9 mouse cellular contexts compared by ENCODE assay signal in genomic region chr11:95432194-95432593, GRCm38 (mm10). TPM values are rescaled to one million over a fixed set of nuclear protein-coding genes. Genes with fewer than 3 reads are reported as not detected.
DNase-seq lines count a peak whose midpoint lies in the region; ATAC-seq and TF ChIP-seq lines count a peak whose summit lies in the region.
"Had no signal": no experiment of that assay in that cellular context is flagged by ENCODE, and none has a peak within 500 bp of the region (broad histone marks: within the 10 kb centered on the region; RNA-seq: fewer than 3 reads in every experiment).

No protein-coding gene starts in this region.

- peaks cover 37% of the 10 kb centered on the region for H3K4me1 ChIP-seq in heart, postnatal 0 days (ENCODE audit: control insufficient read depth, insufficient read depth)
- H3K4me1 ChIP-seq in E14TG2a.4 (replicated peaks; ENCODE audit: low read depth, low read length): no peaks in the 10 kb centered on the region; the same call in 1 of the 2 replicates
- H3K4me1 ChIP-seq: hindbrain, embryonic 15.5 days had no signal

- no peaks in the 10 kb centered on the region for H3K36me3 ChIP-seq in heart, postnatal 0 days (replicated peaks; ENCODE audit: control insufficient read depth, insufficient read depth, low read length)
- peaks cover 13% of the 10 kb centered on the region; the same call in 1 of the 2 replicates for H3K36me3 ChIP-seq in E14TG2a.4 (ENCODE audit: insufficient read depth, low read length)
- H3K36me3 ChIP-seq: hindbrain, embryonic 15.5 days had no signal

- H3K27me3 ChIP-seq in heart, postnatal 0 days (ENCODE audit: control insufficient read depth, insufficient read depth, low read length): no peaks in the 10 kb centered on the region
- no peaks in the 10 kb centered on the region for H3K27me3 ChIP-seq in E14TG2a.4 (ENCODE audit: insufficient read depth, low read length)
- H3K27me3 ChIP-seq: hindbrain, embryonic 15.5 days had no signal

- intact Hi-C loops in gastrocnemius, postnatal 36 days (cut with DNase I): no loop called here

- no peak for TF ChIP-seq EP300 in heart, postnatal 0 days (IDR thresholded peaks at IDR 0.05; ENCODE audit: low read depth)

- H3K27ac ChIP-seq in heart, postnatal 0 days (ENCODE audit: low read depth): no peak overlapping the region
- H3K27ac ChIP-seq: hindbrain, embryonic 15.5 days had no signal

- no peak overlapping the region for H3K4me2 ChIP-seq in heart, postnatal 0 days (ENCODE audit: low read depth, low read length)
- H3K4me2 ChIP-seq: hindbrain, embryonic 15.5 days had no signal

- ATAC-seq in heart, postnatal 0 days (ENCODE audit: insufficient read depth, low read depth): no peak

- no peak for DNase-seq in heart, postnatal 0 days (ENCODE audit: low spot score)
- no peak for DNase-seq in heart, adult 8-10 months (ENCODE audit: low spot score)
- peak; percentile 20 for DNase-seq in brain, embryonic 14.5 days (ENCODE audit: low read depth)
- peak; percentile 46 for DNase-seq in lung, postnatal 25 days (ENCODE audit: low spot score)
- peak; percentile 45 to 46 for DNase-seq in thymus, postnatal 36 days
- DNase-seq in layer of hippocampus, adult 9-10 months (ENCODE audit: low spot score): no peak
- no peak for DNase-seq in gastrocnemius, postnatal 36 days

- 96% methylated on average over 2 of the region's 2 CpGs for WGBS in heart, postnatal 0 days

- no peaks in the 10 kb centered on the region for H3K9me3 ChIP-seq in heart, postnatal 0 days (replicated peaks; ENCODE audit: control insufficient read depth, low read length)
- H3K9me3 ChIP-seq in E14TG2a.4 (ENCODE audit: low read length): no peaks in the 10 kb centered on the region
- H3K9me3 ChIP-seq: hindbrain, embryonic 15.5 days had no signal

- TF ChIP-seq CTCF in heart, postnatal 0 days (IDR thresholded peaks at IDR 0.05; ENCODE audit: low read depth): peak; percentile 49
- TF ChIP-seq CTCF in E14TG2a.4 (conservative IDR thresholded peaks at IDR 0.05; ENCODE audit: low read length): peak; percentile 91
- peak; percentile 50; the same call in 1 of the 2 replicates for TF ChIP-seq CTCF in brain, embryonic 14.5 days (IDR thresholded peaks at IDR 0.05; ENCODE audit: borderline replicate concordance, extremely low read depth, insufficient read depth, insufficient read length)

- TF ChIP-seq POLR2A in brain, embryonic 14.5 days (IDR thresholded peaks at IDR 0.05; ENCODE audit: borderline replicate concordance, extremely low read depth, insufficient read depth, insufficient read length, poor library complexity, severe bottlenecking): no peak

- no peak overlapping the region for H3K4me3 ChIP-seq in heart, postnatal 0 days (ENCODE audit: low read depth, low read length)
- no peak overlapping the region for H3K4me3 ChIP-seq in E14TG2a.4 (replicated peaks; ENCODE audit: low read length)
- H3K4me3 ChIP-seq: hindbrain, embryonic 15.5 days had no signal

- no peak overlapping the region for H3K9ac ChIP-seq in heart, postnatal 0 days (replicated peaks; ENCODE audit: low read depth, low read length)
- H3K9ac ChIP-seq: hindbrain, embryonic 15.5 days had no signal

RNA-seq across cellular contexts. Expression of gene Spop, which starts 18.3 kb away (rescaled TPM):
- total RNA-seq in heart, postnatal 0 days (2014; rRNA removed; ENCODE audit: low replicate concordance): 34.5 and 38.0 TPM in 2 replicates
- 129 and 142 TPM in 2 replicates for polyA plus RNA-seq in heart, postnatal 0 days (2015; fragmentation: Nextera tagmentation; extraction: Ambion mirVana)
- 100 to 1,000 TPM; 159 to 184 (median 160) TPM for total RNA-seq in heart, adult 8-10 months (2022)
- polyA plus RNA-seq in brain, embryonic 14.5 days (2012; rRNA removed): 44.8 and 71.4 TPM in 2 replicates
- 100 to 1,000 TPM; 178 to 196 TPM for total RNA-seq in gastrocnemius, postnatal 36 days (2021)

RNA-seq across cellular contexts. Expression of gene Slc35b1, which starts 47.7 kb away (rescaled TPM):
- 35.2 and 71.6 TPM in 2 replicates for total RNA-seq in heart, postnatal 0 days (2014; rRNA removed; ENCODE audit: low replicate concordance)
- 70.3 TPM in 2 replicates for polyA plus RNA-seq in heart, postnatal 0 days (2015; fragmentation: Nextera tagmentation; extraction: Ambion mirVana)
- total RNA-seq in heart, adult 8-10 months (2022): 10 to 100 TPM; 35.4 to 42.2 (median 36.5) TPM
- 116 and 157 TPM in 2 replicates for polyA plus RNA-seq in brain, embryonic 14.5 days (2012; rRNA removed)
- 10 to 100 TPM; 39.5 to 46.8 TPM for total RNA-seq in gastrocnemius, postnatal 36 days (2021)

Comparison
In these comparisons a context has a peak if more than half of its experiments do, and no peak if none do; other contexts are left out.
1. DNase-seq: peak in brain, embryonic 14.5 days (single experiment), lung, postnatal 25 days (single experiment) and thymus, postnatal 36 days (2 of 2); none in heart, postnatal 0 days (single experiment), heart, adult 8-10 months (single experiment), layer of hippocampus, adult 9-10 months (single experiment) and gastrocnemius, postnatal 36 days (0 of 2).
2. Peak in every context shown above with its lines, with median percentiles within 50 percentile points of each other: CTCF ChIP-seq.